Mouse (Mus musculus) liver, adult 2 months (tissue): ENCODE measurements at regions not wholly inside any gene's neighbourhood (a gene's known extent, or its start where the extent isn't known, plus 50 kb on each side); places are given as distances from the start of the nearest gene placed in this dataset.

Experiments
- DNase-seq: peaks from one replicate; pipeline ENCODE4 v3.0.0-alpha.2; 2011; ENCODE audit warnings: low read depth, low spot score; ENCODE audit errors: extremely low read depth
- H3K27ac ChIP-seq: fragments of 200-500 bp; replicated peaks from 2 replicates; pipeline ENCODE4 v1.5.1; 2012; ENCODE audit warnings: low read depth, mild to moderate bottlenecking, control low read depth, inconsistent platforms, low read length; ENCODE audit not compliant: insufficient read depth
- H3K27me3 ChIP-seq: fragments of 200-500 bp; 2 replicates; pipeline ENCODE4 v1.6.1; 2012; ENCODE audit warnings: mild to moderate bottlenecking, moderate library complexity, low read length, inconsistent platforms; ENCODE audit not compliant: control insufficient read depth, insufficient read depth
- H3K36me3 ChIP-seq: fragments of 200-500 bp; 2 replicates; pipeline ENCODE4 v1.6.1; 2012; ENCODE audit warnings: low read length, inconsistent platforms; ENCODE audit not compliant: control insufficient read depth, insufficient read depth
- H3K4me1 ChIP-seq: fragments of 200-500 bp; 2 replicates; pipeline ENCODE4 v1.6.1; 2011; ENCODE audit warnings: low read length; ENCODE audit not compliant: control insufficient read depth, insufficient read depth
- H3K4me3 ChIP-seq: fragments of 200-500 bp; 2 replicates; pipeline ENCODE4 v1.5.1; 2011; ENCODE audit warnings: low read depth, mild to moderate bottlenecking, control low read depth, low read length, moderate library complexity; ENCODE audit not compliant: insufficient read depth
- H3K79me2 ChIP-seq: fragments of 200-500 bp; 2 replicates; pipeline ENCODE4 v1.6.1; 2012; ENCODE audit warnings: inconsistent platforms, mild to moderate bottlenecking, low read length, moderate library complexity; ENCODE audit not compliant: control insufficient read depth, insufficient read depth
- H3K9ac ChIP-seq: fragments of 200-500 bp; 2 replicates; pipeline ENCODE4 v1.6.1; 2012; ENCODE audit warnings: low read depth, mild to moderate bottlenecking, control low read depth, inconsistent platforms, low read length
- CTCF ChIP-seq: fragments of 200-500 bp; IDR thresholded peaks from 2 replicates; pipeline ENCODE4 v1.5.1; 2011; ENCODE audit warnings: low read depth, low read length, control low read depth
- POLR2A ChIP-seq: fragments of 200-500 bp; IDR thresholded peaks from 2 replicates; pipeline ENCODE4 v1.6.1; 2011; ENCODE audit warnings: low read length, control low read depth; ENCODE audit not compliant: insufficient read depth; ENCODE audit errors: extremely low read depth
- WGBS: fragments of 180-500 bp; shearing (Covaris S2); methylation state at CpG from one replicate; pipeline ENCODE4 v1.1.7; 2018; 5-methylcytosine and 5-hydroxymethylcytosine counted together

DNA sequence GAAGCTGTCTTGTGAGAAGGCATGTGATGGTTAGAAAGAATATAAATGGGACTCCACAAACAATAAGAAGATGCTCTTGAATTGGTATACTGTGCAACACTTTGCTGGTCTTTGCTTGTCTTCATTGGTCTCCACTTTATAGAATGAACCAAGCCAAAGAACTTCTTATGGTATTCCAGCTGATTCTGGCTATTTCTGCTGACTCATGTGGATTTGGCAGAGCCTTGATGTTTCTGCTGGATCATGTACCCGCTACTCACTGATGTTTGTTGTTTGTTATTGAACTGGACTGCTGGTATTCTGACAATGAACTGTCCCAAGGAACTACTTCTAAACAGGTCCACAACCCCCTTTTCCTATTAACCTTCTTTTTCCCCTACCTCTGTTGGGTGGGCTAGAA is 234.5 kb upstream of the Prep start:
- Histone ChIP-seq H3K27me3 (no peaks in the 10 kb centered on the region), H3K27ac (no peak overlapping the region), H3K9ac (no peak overlapping the region), H3K4me3 (no peak overlapping the region), H3K36me3 (no peaks in the 10 kb centered on the region), H3K4me1 (no peaks in the 10 kb centered on the region), H3K79me2 (no peaks in the 10 kb centered on the region)
- 90% methylated on average over 1 of the region's 1 CpGs for WGBS
- no peak for DNase-seq
- TF ChIP-seq CTCF (no peak), POLR2A (no peak)

- Histone ChIP-seq H3K4me3 (no peak overlapping the region), H3K27me3 (no peaks in the 10 kb centered on the region), H3K27ac (no peak overlapping the region), H3K36me3 (no peaks in the 10 kb centered on the region), H3K4me1 (no peaks in the 10 kb centered on the region), H3K9ac (no peak overlapping the region), H3K79me2 (no peaks in the 10 kb centered on the region)
- TF ChIP-seq CTCF (no peak), POLR2A (no peak)
- 82% methylated on average over 3 of the region's 3 CpGs for WGBS
- DNase-seq, result no peak
Observed at GRCm38 (mm10) chr10:44826271-44826670, 240.7 kb upstream of the Prep start.

DNA sequence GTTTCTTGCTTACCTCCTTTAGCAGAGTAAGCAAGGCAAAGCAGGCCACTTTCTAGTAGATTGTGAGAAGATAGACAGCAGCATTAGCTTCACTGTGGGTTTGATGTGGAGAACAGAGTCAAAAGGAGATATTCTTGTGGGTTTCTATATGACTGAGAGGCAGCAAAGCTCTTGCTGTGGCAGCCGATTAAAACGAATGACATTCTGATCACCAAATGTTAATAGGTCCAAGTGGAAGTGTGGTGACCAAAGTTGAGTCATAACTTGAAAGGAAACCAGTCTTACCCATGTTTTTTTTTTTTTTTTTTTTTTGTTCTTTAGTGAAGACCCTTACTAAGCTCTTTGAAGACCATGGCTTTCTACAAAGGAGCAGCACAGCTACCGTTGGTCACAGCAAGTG is 245.3 kb upstream of the Prep start:
- H3K27me3 ChIP-seq, result no peaks in the 10 kb centered on the region
- 90% methylated on average over 3 of the region's 3 CpGs for WGBS

DNA sequence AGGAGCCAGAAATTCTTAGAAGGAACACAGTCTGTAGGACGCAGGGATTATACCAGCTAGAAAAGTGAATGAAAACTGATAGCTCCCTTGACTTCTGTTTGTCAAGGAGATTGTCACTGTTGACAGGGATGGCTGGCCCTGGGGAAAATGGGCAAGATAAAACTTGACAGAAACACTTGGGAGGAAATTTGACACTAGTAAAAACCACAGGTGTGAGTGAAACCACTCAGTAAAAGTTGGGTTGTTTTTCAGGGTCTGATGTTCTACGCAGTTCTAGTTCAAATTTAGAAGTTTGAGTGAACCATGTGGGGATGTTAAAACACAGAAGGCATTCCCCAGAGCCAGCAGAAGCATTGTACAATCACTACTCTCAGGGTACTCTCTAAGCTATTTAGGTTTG is 246.6 kb upstream of the Prep start:
- Histone ChIP-seq H3K27me3 (no peaks in the 10 kb centered on the region), H3K79me2 (no peaks in the 10 kb centered on the region), H3K4me1 (no peaks in the 10 kb centered on the region), H3K9ac (no peak overlapping the region), H3K27ac (no peak overlapping the region), H3K4me3 (no peak overlapping the region), H3K36me3 (no peaks in the 10 kb centered on the region)
- DNase-seq, result no peak
- WGBS, result 59% methylated on average over 2 of the region's 2 CpGs
- TF ChIP-seq POLR2A (no peak), CTCF (no peak)

More for the DNA sequence above, 245.3 kb upstream of the Prep start:
- no peaks in the 10 kb centered on the region for H3K79me2 ChIP-seq
- H3K4me1 ChIP-seq, result no peaks in the 10 kb centered on the region
- H3K36me3 ChIP-seq, result no peaks in the 10 kb centered on the region
- TF ChIP-seq POLR2A (no peak), CTCF (no peak)
- no peak overlapping the region for H3K27ac ChIP-seq
- no peak overlapping the region for H3K9ac ChIP-seq
- peak; percentile 2 for DNase-seq
- no peak overlapping the region for H3K4me3 ChIP-seq

GRCm38 (mm10) chr10:44819361-44819760 is 247.6 kb upstream of the Prep start:
- no peak for DNase-seq
- Histone ChIP-seq H3K9ac (no peak overlapping the region), H3K4me3 (no peak overlapping the region), H3K4me1 (no peaks in the 10 kb centered on the region), H3K36me3 (no peaks in the 10 kb centered on the region), H3K79me2 (no peaks in the 10 kb centered on the region), H3K27me3 (no peaks in the 10 kb centered on the region), H3K27ac (no peak overlapping the region)
- TF ChIP-seq CTCF, result no peak
- no peak for TF ChIP-seq POLR2A
- WGBS, result 89% methylated on average over 2 of the region's 2 CpGs

DNA sequence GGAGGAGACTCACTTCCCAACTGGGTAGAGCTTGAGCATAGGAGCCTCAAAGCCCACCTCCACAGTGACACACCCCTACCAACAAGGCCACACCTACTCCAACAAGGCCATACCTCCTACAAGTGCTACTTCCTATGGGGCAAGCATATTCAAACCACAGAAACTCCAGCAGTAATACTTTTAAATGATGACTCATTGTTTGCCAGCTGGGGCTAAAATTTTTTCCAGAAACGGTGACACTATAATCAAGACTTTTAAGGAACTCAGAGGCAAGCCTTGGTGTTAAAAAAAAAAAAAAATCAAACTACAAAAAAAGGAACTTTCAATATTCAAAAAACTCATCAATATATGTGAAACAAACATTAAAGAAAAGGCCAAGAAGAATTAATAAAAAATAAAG is 248.4 kb upstream of the Prep start:
- Histone ChIP-seq H3K36me3 (no peaks in the 10 kb centered on the region), H3K4me3 (no peak overlapping the region), H3K27ac (no peak overlapping the region), H3K9ac (no peak overlapping the region), H3K27me3 (no peaks in the 10 kb centered on the region), H3K79me2 (no peaks in the 10 kb centered on the region), H3K4me1 (no peaks in the 10 kb centered on the region)
- DNase-seq, result no peak
- no peak for TF ChIP-seq POLR2A
- no peak for TF ChIP-seq CTCF
- 90% methylated on average over 1 of the region's 1 CpGs for WGBS
